Comparison of ENCODE assay signal across 8 mouse cellular contexts in genomic region chr11:119023616-119023980, GRCm38 (mm10). TPM values are rescaled to one million over a fixed set of nuclear protein-coding genes. Genes with fewer than 3 reads are reported as not detected.
DNase-seq lines count a peak whose midpoint lies in the region; ATAC-seq and TF ChIP-seq lines count a peak whose summit lies in the region.

No protein-coding gene starts in this region.

- TF ChIP-seq POLR2A in MEL (IDR thresholded peaks at IDR 0.05; ENCODE audit: control insufficient read depth in 1 of 2, insufficient read depth in 1 of 2, low read depth in 1 of 2, low read length in 2 of 2, poor library complexity in 1 of 2), result no peak

- 1% methylated on average over 15 of the region's 15 CpGs for WGBS in kidney, embryonic 15.5 days
- 2% methylated on average over 15 of the region's 15 CpGs for WGBS in forebrain, embryonic 13.5 days
- 6% methylated on average over 15 of the region's 15 CpGs for WGBS in liver, embryonic 12.5 days (ENCODE audit: insufficient replicate concordance)
- 1% methylated on average over 15 of the region's 15 CpGs for WGBS in stomach, embryonic 15.5 days

- H3K36me3 ChIP-seq in kidney, embryonic 15.5 days, result peaks cover 28% of the 10 kb centered on the region
- H3K36me3 ChIP-seq in MEL (ENCODE audit: control insufficient read depth in 1 of 2, insufficient read depth in 2 of 2, low read length in 2 of 2), result peaks cover 0 to 16% of the 10 kb centered on the region in 2 experiments; a peak in 2 of 4 replicates
- peaks cover 26% of the 10 kb centered on the region for H3K36me3 ChIP-seq in forebrain, embryonic 13.5 days (ENCODE audit: poor library complexity, severe bottlenecking)
- H3K36me3 ChIP-seq in liver, embryonic 12.5 days, result peaks cover 22% of the 10 kb centered on the region
- peaks cover 12% of the 10 kb centered on the region; the same call in 1 of the 2 replicates for H3K36me3 ChIP-seq in stomach, embryonic 15.5 days

- ATAC-seq in kidney, embryonic 15.5 days (replicated peaks; ENCODE audit: low FRiP score), result no peak; the same call in 1 of the 2 replicates
- ATAC-seq in forebrain, embryonic 13.5 days, result peak; percentile 2
- no peak for ATAC-seq in liver, embryonic 12.5 days
- no peak for ATAC-seq in stomach, embryonic 15.5 days (ENCODE audit: insufficient read depth, low FRiP score, low read depth)
- ATAC-seq in inflammation-experienced regulatory T-cells, adult 6 months, result no peak

- TF ChIP-seq EP300 in MEL (IDR thresholded peaks at IDR 0.05; ENCODE audit: low read depth in 1 of 2, low read length in 2 of 2), result no peak

- H3K79me2 ChIP-seq in MEL (ENCODE audit: control insufficient read depth, insufficient read depth, low read length, poor library complexity), result peaks cover 11% of the 10 kb centered on the region

- H3K27ac ChIP-seq in kidney, embryonic 15.5 days, result peak overlapping the region; percentile 94
- H3K27ac ChIP-seq in MEL (ENCODE audit: control insufficient read depth, low read depth, low read length), result no peak overlapping the region
- H3K27ac ChIP-seq in forebrain, embryonic 13.5 days, result peak overlapping the region; percentile 95
- peak overlapping the region; percentile 59; the same call in 1 of the 2 replicates for H3K27ac ChIP-seq in liver, embryonic 12.5 days
- peak overlapping the region; percentile 78 for H3K27ac ChIP-seq in stomach, embryonic 15.5 days

- TF ChIP-seq CTCF in MEL (IDR thresholded peaks at IDR 0.05 in 2 of 3, conservative IDR thresholded peaks at IDR 0.05 in 1 of 3; ENCODE audit: control insufficient read depth in 1 of 3, insufficient read depth in 1 of 3, low read depth in 2 of 3, low read length in 3 of 3, poor library complexity in 1 of 3, severe bottlenecking in 1 of 3), result no peak

- H3K9ac ChIP-seq in kidney, embryonic 15.5 days, result peak overlapping the region; percentile 91
- peak overlapping the region; percentile 89 for H3K9ac ChIP-seq in MEL (ENCODE audit: control insufficient read depth, low read depth, low read length, poor library complexity, severe bottlenecking)
- H3K9ac ChIP-seq in forebrain, embryonic 13.5 days, result peak overlapping the region; percentile 98
- peak overlapping the region; percentile 67 for H3K9ac ChIP-seq in liver, embryonic 12.5 days
- peak overlapping the region; percentile 62 for H3K9ac ChIP-seq in stomach, embryonic 15.5 days

- H3K4me2 ChIP-seq in kidney, embryonic 15.5 days, result peak overlapping the region; percentile 86
- H3K4me2 ChIP-seq in forebrain, embryonic 13.5 days, result peak overlapping the region; percentile 98
- peak overlapping the region; percentile 84 for H3K4me2 ChIP-seq in liver, embryonic 12.5 days
- H3K4me2 ChIP-seq in stomach, embryonic 15.5 days, result peak overlapping the region; percentile 88

- H3K4me1 ChIP-seq in kidney, embryonic 15.5 days, result peaks cover 51% of the 10 kb centered on the region
- H3K4me1 ChIP-seq in MEL (ENCODE audit: control insufficient read depth in 1 of 2, insufficient read depth in 2 of 2, low read length in 2 of 2), result peaks cover 0 to 27% of the 10 kb centered on the region in 2 experiments; a peak in 2 of 4 replicates
- H3K4me1 ChIP-seq in forebrain, embryonic 13.5 days, result peaks cover 47% of the 10 kb centered on the region
- H3K4me1 ChIP-seq in liver, embryonic 12.5 days, result peaks cover 20% of the 10 kb centered on the region
- peaks cover 35% of the 10 kb centered on the region for H3K4me1 ChIP-seq in stomach, embryonic 15.5 days

- H3K27me3 ChIP-seq in kidney, embryonic 15.5 days, result peaks cover 33% of the 10 kb centered on the region
- H3K27me3 ChIP-seq in MEL (ENCODE audit: control insufficient read depth in 1 of 2, insufficient read depth in 2 of 2, low read length in 2 of 2), result no peaks in the 10 kb centered on the region
- peaks cover 19% of the 10 kb centered on the region for H3K27me3 ChIP-seq in forebrain, embryonic 13.5 days
- peaks cover 78% of the 10 kb centered on the region for H3K27me3 ChIP-seq in liver, embryonic 12.5 days (replicated peaks)
- H3K27me3 ChIP-seq in stomach, embryonic 15.5 days (replicated peaks), result no peaks in the 10 kb centered on the region; the same call in 1 of the 2 replicates

- peak overlapping the region; percentile 89 for H3K4me3 ChIP-seq in kidney, embryonic 15.5 days (replicated peaks)
- peak overlapping the region; percentile 63 to 78 for H3K4me3 ChIP-seq in MEL (ENCODE audit: control insufficient read depth in 1 of 2, insufficient read depth in 1 of 2, low read depth in 2 of 2, low read length in 2 of 2)
- H3K4me3 ChIP-seq in forebrain, embryonic 13.5 days, result peak overlapping the region; percentile 98
- H3K4me3 ChIP-seq in liver, embryonic 12.5 days, result peak overlapping the region; percentile 68
- H3K4me3 ChIP-seq in stomach, embryonic 15.5 days (replicated peaks), result peak overlapping the region; percentile 73

- no peak for DNase-seq in kidney, adult 11 months
- DNase-seq in MEL (ENCODE audit: low read depth, low spot score), result peak; percentile 33
- DNase-seq in ovary, postnatal 36 days (ENCODE audit: low spot score), result no peak

- no peaks in the 10 kb centered on the region for H3K9me3 ChIP-seq in kidney, embryonic 15.5 days (replicated peaks)
- no peaks in the 10 kb centered on the region for H3K9me3 ChIP-seq in MEL (replicated peaks; ENCODE audit: insufficient read depth, low read length)
- H3K9me3 ChIP-seq in forebrain, embryonic 13.5 days (replicated peaks), result no peaks in the 10 kb centered on the region
- H3K9me3 ChIP-seq in liver, embryonic 12.5 days (replicated peaks), result no peaks in the 10 kb centered on the region
- no peaks in the 10 kb centered on the region for H3K9me3 ChIP-seq in stomach, embryonic 15.5 days

- no peak for TF ChIP-seq RAD21 in MEL (IDR thresholded peaks at IDR 0.05; ENCODE audit: low read depth, low read length)

TF ChIP-seq in MEL, 35 proteins besides CTCF, POLR2A, EP300 and RAD21:
- TF ChIP-seq MAZ (IDR thresholded peaks at IDR 0.05; ENCODE audit: low read depth, low read length) (peak; percentile 37; the same call in 1 of the 2 replicates), ZC3H11A (IDR thresholded peaks at IDR 0.05; ENCODE audit: low read depth, low read length) (no peak), SMC3 (IDR thresholded peaks at IDR 0.05; ENCODE audit: low read depth, low read length) (no peak), ETS1 (IDR thresholded peaks at IDR 0.05; ENCODE audit: low read depth, low read length) (no peak), ELF1 (IDR thresholded peaks at IDR 0.05; ENCODE audit: low read depth, low read length) (no peak), CHD2 (IDR thresholded peaks at IDR 0.05; ENCODE audit: low read length) (no peak), SIN3A (IDR thresholded peaks at IDR 0.05; ENCODE audit: low read length) (0 out of 2 replicates have a peak, but pooled peaks have one; percentile 2), UBTF (IDR thresholded peaks at IDR 0.05; ENCODE audit: borderline replicate concordance, insufficient read depth, low read depth, low read length) (no peak), GATA1 (IDR thresholded peaks at IDR 0.05; ENCODE audit: low read depth, low read length) (no peak), ZKSCAN1 (IDR thresholded peaks at IDR 0.05; ENCODE audit: low read depth, low read length) (no peak), NELFE (IDR thresholded peaks at IDR 0.05; ENCODE audit: low read depth, low read length) (no peak), TBP (IDR thresholded peaks at IDR 0.05; ENCODE audit: low read depth, low read length) (no peak)
TF ChIP-seq in MEL: peak in this region for 2.

RNA-seq across cellular contexts. Expression of gene Cbx2, which starts 0.8 kb away (rescaled TPM):
- polyA plus RNA-seq in kidney, embryonic 15.5 days (2015; fragmentation: Nextera tagmentation; extraction: Ambion mirVana), result 38.9 and 40.7 TPM in 2 replicates
- 11.8 and 13.1 TPM in 2 replicates for total RNA-seq in MEL (2012; rRNA removed)
- polyA plus RNA-seq in MEL (2012; ENCODE audit: insufficient read depth in 1 of 2, insufficient read length in 2 of 2, low read depth in 1 of 2, low replicate concordance in 2 of 2, missing spikeins in 1 of 2), result 10 to 100 TPM in 1 of 2 experiments, not detected in 1; 13.3 TPM
- polyA plus RNA-seq in forebrain, embryonic 13.5 days (2015; fragmentation: Nextera tagmentation; extraction: Ambion mirVana), result 45.2 and 52.0 TPM in 2 replicates
- polyA plus RNA-seq in liver, embryonic 12.5 days (2016; fragmentation: Nextera tagmentation; extraction: Ambion mirVana), result 8.6 TPM in 2 replicates
- polyA plus RNA-seq in stomach, embryonic 15.5 days (2015; fragmentation: Nextera tagmentation; extraction: Ambion mirVana), result 21.3 and 24.8 TPM in 2 replicates
- 1 to 10 TPM in 2 of 3 experiments, under 1 TPM in 1; 0.83 to 1.6 (median 1.0) TPM for polyA plus RNA-seq in inflammation-experienced regulatory T-cells, adult 6 months (2017; shearing (Covaris generic))

RNA-seq across cellular contexts. Expression of gene Cbx8, which starts 17.2 kb away (rescaled TPM):
- polyA plus RNA-seq in kidney, embryonic 15.5 days (2015; fragmentation: Nextera tagmentation; extraction: Ambion mirVana), result 9.8 and 10.3 TPM in 2 replicates
- total RNA-seq in MEL (2012; rRNA removed), result 5.3 and 5.7 TPM in 2 replicates
- polyA plus RNA-seq in MEL (2012; ENCODE audit: insufficient read depth in 1 of 2, insufficient read length in 2 of 2, low read depth in 1 of 2, low replicate concordance in 2 of 2, missing spikeins in 1 of 2), result 10 to 100 TPM in 1 of 2 experiments, not detected in 1; 11.3 TPM
- 9.8 and 12.3 TPM in 2 replicates for polyA plus RNA-seq in forebrain, embryonic 13.5 days (2015; fragmentation: Nextera tagmentation; extraction: Ambion mirVana)
- 2.5 and 3.3 TPM in 2 replicates for polyA plus RNA-seq in liver, embryonic 12.5 days (2016; fragmentation: Nextera tagmentation; extraction: Ambion mirVana)
- 6.9 and 7.2 TPM in 2 replicates for polyA plus RNA-seq in stomach, embryonic 15.5 days (2015; fragmentation: Nextera tagmentation; extraction: Ambion mirVana)
- 1 to 10 TPM; 6.5 to 7.6 (median 7.5) TPM for polyA plus RNA-seq in inflammation-experienced regulatory T-cells, adult 6 months (2017; shearing (Covaris generic))

RNA-seq across cellular contexts. Expression of gene Enpp7, which starts 35.6 kb away (rescaled TPM):
- polyA plus RNA-seq in kidney, embryonic 15.5 days (2015; fragmentation: Nextera tagmentation; extraction: Ambion mirVana), result not detected in 2 replicates
- not detected in 2 replicates for total RNA-seq in MEL (2012; rRNA removed)
- not detected for polyA plus RNA-seq in MEL (2012; ENCODE audit: insufficient read depth in 1 of 2, insufficient read length in 2 of 2, low read depth in 1 of 2, low replicate concordance in 2 of 2, missing spikeins in 1 of 2)
- polyA plus RNA-seq in forebrain, embryonic 13.5 days (2015; fragmentation: Nextera tagmentation; extraction: Ambion mirVana), result not detected in 2 replicates
- polyA plus RNA-seq in liver, embryonic 12.5 days (2016; fragmentation: Nextera tagmentation; extraction: Ambion mirVana), result not detected in 2 replicates
- not detected in 2 replicates for polyA plus RNA-seq in stomach, embryonic 15.5 days (2015; fragmentation: Nextera tagmentation; extraction: Ambion mirVana)
- polyA plus RNA-seq in inflammation-experienced regulatory T-cells, adult 6 months (2017; shearing (Covaris generic)), result not detected
